Mouse (Mus musculus) liver, embryonic 14.5 days (tissue): ENCODE measurements around the gene Wdr3.

Experiments used
- CTCF ChIP-seq: IDR thresholded peaks from 2 replicates; pipeline ENCODE4 v1.5.1; 2016; ENCODE audit warnings: antibody characterized with exemption, low read depth, control low read depth
- EP300 ChIP-seq: IDR thresholded peaks from 2 replicates; pipeline ENCODE4 v1.6.1; 2016; ENCODE audit warnings: antibody characterized with exemption, low read depth

DNA sequence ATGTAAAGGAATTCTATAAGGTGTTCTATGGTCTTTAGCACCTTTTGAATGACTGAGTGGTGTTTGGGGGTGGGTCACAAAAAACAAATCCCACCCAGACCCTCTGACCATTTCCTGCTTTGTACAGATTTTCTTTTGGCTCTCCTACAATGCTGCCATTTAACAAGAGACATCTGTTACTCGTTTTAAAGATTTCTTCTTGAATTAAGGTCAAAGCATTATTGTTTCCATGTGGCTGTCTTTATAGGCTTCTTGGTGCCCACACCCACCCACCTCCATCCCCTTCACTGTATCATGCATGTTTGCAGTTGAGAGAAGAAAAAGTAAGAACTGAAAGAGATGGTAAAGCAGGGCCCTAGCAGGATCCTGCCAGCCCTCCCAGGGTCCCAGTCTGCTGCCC lies 44.8 kb upstream of the Wdr3 start:
- TF ChIP-seq CTCF (no peak), EP300 (no peak)
